Mouse (Mus musculus) midbrain, embryonic 15.5 days (tissue): ENCODE measurements around the gene Dnmt1. TPM values are rescaled to one million over a fixed set of nuclear protein-coding genes. Genes with fewer than 3 reads are reported as not detected.
A peak's percentile ranks its signal among the peaks of the same experiment; 100 is the strongest.

ENCODE experiments used
- ATAC-seq: fragments of 200-750 bp; cut with Nextera tagmentation; replicated peaks from 2 replicates; pipeline ENCODE4 v1.8.0; 2017; ENCODE audit warnings: moderate TSS enrichment
- H3K27ac ChIP-seq: fragments of 300-500 bp; sonication (generic); 2 replicates; pipeline ENCODE4 v1.5.1; 2015; ENCODE audit warnings: mild to moderate bottlenecking, inconsistent platforms
- H3K27me3 ChIP-seq: fragments of 300-500 bp; sonication (generic); replicated peaks from 2 replicates; pipeline ENCODE4 v1.6.1; 2015; ENCODE audit warnings: inconsistent platforms
- H3K36me3 ChIP-seq: fragments of 300-500 bp; sonication (generic); replicated peaks from 2 replicates; pipeline ENCODE4 v1.6.1; 2015; ENCODE audit warnings: inconsistent platforms
- H3K4me1 ChIP-seq: fragments of 300-500 bp; sonication (generic); 2 replicates; pipeline ENCODE4 v1.6.1; 2015; ENCODE audit warnings: inconsistent platforms
- H3K4me2 ChIP-seq: fragments of 300-500 bp; sonication (generic); 2 replicates; pipeline ENCODE4 v1.6.1; 2015; ENCODE audit warnings: inconsistent platforms, mild to moderate bottlenecking, moderate library complexity
- H3K4me3 ChIP-seq: fragments of 300-500 bp; sonication (generic); 2 replicates; pipeline ENCODE4 v1.5.1; 2015; ENCODE audit warnings: mild to moderate bottlenecking, inconsistent platforms
- H3K9ac ChIP-seq: fragments of 300-500 bp; sonication (generic); 2 replicates; pipeline ENCODE4 v1.6.1; 2015; ENCODE audit warnings: mild to moderate bottlenecking, inconsistent platforms
- H3K9me3 ChIP-seq: fragments of 300-500 bp; sonication (generic); 2 replicates; pipeline ENCODE4 v1.6.1; 2016; ENCODE audit warnings: inconsistent platforms
- WGBS: fragments of 180-500 bp; shearing (Covaris S2); methylation state at CpG from one replicate; pipeline ENCODE4 v1.1.7; 2015; ENCODE audit warnings: mixed read lengths; 5-methylcytosine and 5-hydroxymethylcytosine counted together
- polyA plus RNA-seq: library from polyadenylated mRNA; unstranded; fragments of >200 nt; fragmentation: Nextera tagmentation; extraction: Ambion mirVana; gene quantifications from 2 replicates; pipeline ENCODE4 v1.2.1, GENCODE M21; 2015

The Dnmt1 gene
- polyA plus RNA-seq, 1 experiment from 2014 or later: 78.1 TPM

GRCm38 (mm10) chr9:20975431-20976215 lies 15.9 kb upstream of the Dnmt1 start:
- H3K27ac ChIP-seq: peak overlapping the region; percentile 42; the same call in 1 of the 2 replicates
- WGBS: under 1% methylated on average over 45 of the region's 45 CpGs
- H3K9me3 ChIP-seq: no peaks in the 10 kb centered on the region
- peaks cover 32% of the 10 kb centered on the region for H3K4me1 ChIP-seq
- peak overlapping the region; percentile 70 for H3K4me3 ChIP-seq
- H3K36me3 ChIP-seq: no peaks in the 10 kb centered on the region
- H3K4me2 ChIP-seq: peak overlapping the region; percentile 99
- peak; percentile 55 for ATAC-seq
- peak overlapping the region; percentile 64 for H3K9ac ChIP-seq
- 0 out of 2 replicates have a peak, but pooled peaks cover 3% of the 10 kb centered on the region for H3K27me3 ChIP-seq

GRCm38 (mm10) chr9:20973682-20974075 lies 14.0 kb upstream of the Dnmt1 start:
- 52% methylated on average over 5 of the region's 6 CpGs for WGBS
- Histone ChIP-seq H3K4me3 (no peak overlapping the region), H3K4me2 (no peak overlapping the region), H3K36me3 (no peaks in the 10 kb centered on the region), H3K4me1 (peaks cover 32% of the 10 kb centered on the region), H3K9ac (no peak overlapping the region), H3K9me3 (no peaks in the 10 kb centered on the region), H3K27me3 (0 out of 2 replicates have a peak, but pooled peaks cover 3% of the 10 kb centered on the region), H3K27ac (0 out of 2 replicates have a peak overlapping the region, but pooled peaks have one; percentile 11)
- ATAC-seq: no peak

- H3K4me3 ChIP-seq: no peak overlapping the region
- 0 out of 2 replicates have a peak, but pooled peaks cover 3% of the 10 kb centered on the region for H3K27me3 ChIP-seq
- ATAC-seq: no peak
- 96% methylated on average over 4 of the region's 4 CpGs for WGBS
- no peaks in the 10 kb centered on the region for H3K36me3 ChIP-seq
- no peaks in the 10 kb centered on the region for H3K9me3 ChIP-seq
- H3K27ac ChIP-seq: 0 out of 2 replicates have a peak overlapping the region, but pooled peaks have one; percentile 11
- H3K4me2 ChIP-seq: peak overlapping the region; percentile 25; the same call in 1 of the 2 replicates
- peaks cover 32% of the 10 kb centered on the region for H3K4me1 ChIP-seq
- H3K9ac ChIP-seq: 0 out of 2 replicates have a peak overlapping the region, but pooled peaks have one; percentile 0
Observed at GRCm38 (mm10) chr9:20973001-20973681, 13.5 kb upstream of the Dnmt1 start.

- ATAC-seq: no peak; the same call in none of the 2 replicates
- peak overlapping the region; percentile 25 for H3K4me2 ChIP-seq
- no peak overlapping the region for H3K4me3 ChIP-seq
- H3K9me3 ChIP-seq: no peaks in the 10 kb centered on the region
- 29% methylated on average over 28 of the region's 28 CpGs for WGBS
- H3K27ac ChIP-seq: no peak overlapping the region
- peaks cover 32% of the 10 kb centered on the region for H3K4me1 ChIP-seq
- 0 out of 2 replicates have a peak overlapping the region, but pooled peaks have one; percentile 0 for H3K9ac ChIP-seq
- H3K36me3 ChIP-seq: 0 out of 2 replicates have a peak, but pooled peaks cover 3% of the 10 kb centered on the region
- H3K27me3 ChIP-seq: 0 out of 2 replicates have a peak, but pooled peaks cover 3% of the 10 kb centered on the region
Observed at GRCm38 (mm10) chr9:20972141-20972992, 12.7 kb upstream of the Dnmt1 start.

- peaks cover 31% of the 10 kb centered on the region for H3K4me1 ChIP-seq
- H3K4me3 ChIP-seq: no peak overlapping the region
- WGBS: 81% methylated on average over 7 of the region's 7 CpGs
- no peak overlapping the region for H3K4me2 ChIP-seq
- 0 out of 2 replicates have a peak, but pooled peaks cover 3% of the 10 kb centered on the region for H3K36me3 ChIP-seq
- H3K9ac ChIP-seq: no peak overlapping the region
- ATAC-seq: no peak
- H3K27me3 ChIP-seq: 0 out of 2 replicates have a peak, but pooled peaks cover 3% of the 10 kb centered on the region
- H3K9me3 ChIP-seq: no peaks in the 10 kb centered on the region
- no peak overlapping the region for H3K27ac ChIP-seq
Observed at GRCm38 (mm10) chr9:20971751-20972140, 12.1 kb upstream of the Dnmt1 start.

GRCm38 (mm10) chr9:20966747-20967146 lies 7.1 kb upstream of the Dnmt1 start:
- 83% methylated on average over 5 of the region's 5 CpGs for WGBS
- H3K9me3 ChIP-seq: no peaks in the 10 kb centered on the region
- no peak overlapping the region for H3K4me2 ChIP-seq
- 0 out of 2 replicates have a peak, but pooled peaks cover 3% of the 10 kb centered on the region for H3K36me3 ChIP-seq
- ATAC-seq: no peak
- no peak overlapping the region for H3K4me3 ChIP-seq
- no peaks in the 10 kb centered on the region for H3K4me1 ChIP-seq
- no peak overlapping the region for H3K9ac ChIP-seq
- no peaks in the 10 kb centered on the region for H3K27me3 ChIP-seq
- H3K27ac ChIP-seq: no peak overlapping the region

GRCm38 (mm10) chr9:20966008-20966407 lies 6.3 kb upstream of the Dnmt1 start:
- Histone ChIP-seq H3K9ac (no peak overlapping the region), H3K4me2 (no peak overlapping the region), H3K4me1 (no peaks in the 10 kb centered on the region), H3K27me3 (no peaks in the 10 kb centered on the region), H3K9me3 (no peaks in the 10 kb centered on the region), H3K36me3 (0 out of 2 replicates have a peak, but pooled peaks cover 3% of the 10 kb centered on the region), H3K4me3 (no peak overlapping the region), H3K27ac (no peak overlapping the region)
- ATAC-seq: no peak
- WGBS: 86% methylated on average over 3 of the region's 3 CpGs

- Histone ChIP-seq H3K4me3 (no peak overlapping the region), H3K27me3 (no peaks in the 10 kb centered on the region), H3K4me2 (no peak overlapping the region), H3K9ac (no peak overlapping the region), H3K9me3 (no peaks in the 10 kb centered on the region), H3K4me1 (no peaks in the 10 kb centered on the region), H3K27ac (no peak overlapping the region), H3K36me3 (0 out of 2 replicates have a peak, but pooled peaks cover 3% of the 10 kb centered on the region)
- ATAC-seq: no peak
- 92% methylated on average over 4 of the region's 4 CpGs for WGBS
Observed at GRCm38 (mm10) chr9:20965606-20966005, 5.9 kb upstream of the Dnmt1 start.

GRCm38 (mm10) chr9:20961557-20961956 lies 1.9 kb upstream of the Dnmt1 start:
- Histone ChIP-seq H3K4me1 (no peaks in the 10 kb centered on the region), H3K27me3 (no peaks in the 10 kb centered on the region), H3K27ac (no peak overlapping the region), H3K4me2 (no peak overlapping the region), H3K36me3 (no peaks in the 10 kb centered on the region), H3K4me3 (no peak overlapping the region), H3K9me3 (no peaks in the 10 kb centered on the region), H3K9ac (no peak overlapping the region)
- 74% methylated on average over 9 of the region's 9 CpGs for WGBS
- ATAC-seq: no peak

- Histone ChIP-seq H3K4me1 (no peaks in the 10 kb centered on the region), H3K9ac (no peak overlapping the region), H3K4me2 (no peak overlapping the region), H3K4me3 (no peak overlapping the region), H3K36me3 (no peaks in the 10 kb centered on the region), H3K9me3 (no peaks in the 10 kb centered on the region), H3K27me3 (no peaks in the 10 kb centered on the region), H3K27ac (no peak overlapping the region)
- no peak for ATAC-seq
- WGBS: 81% methylated on average over 3 of the region's 3 CpGs
Observed at GRCm38 (mm10) chr9:20956989-20957388, 2.7 kb downstream of the Dnmt1 start.

GRCm38 (mm10) chr9:20952520-20953227 lies 7.0 kb downstream of the Dnmt1 start:
- Histone ChIP-seq H3K4me1 (peaks cover 19% of the 10 kb centered on the region), H3K9me3 (no peaks in the 10 kb centered on the region), H3K27ac (peak overlapping the region; percentile 95), H3K36me3 (no peaks in the 10 kb centered on the region), H3K9ac (peak overlapping the region; percentile 82), H3K4me3 (peak overlapping the region; percentile 91), H3K4me2 (peak overlapping the region; percentile 77), H3K27me3 (no peaks in the 10 kb centered on the region)
- under 1% methylated on average over 51 of the region's 51 CpGs for WGBS
- peak; percentile 96 for ATAC-seq
